ENCODE assay signal across 9 mouse cellular contexts in the genomic region with DNA sequence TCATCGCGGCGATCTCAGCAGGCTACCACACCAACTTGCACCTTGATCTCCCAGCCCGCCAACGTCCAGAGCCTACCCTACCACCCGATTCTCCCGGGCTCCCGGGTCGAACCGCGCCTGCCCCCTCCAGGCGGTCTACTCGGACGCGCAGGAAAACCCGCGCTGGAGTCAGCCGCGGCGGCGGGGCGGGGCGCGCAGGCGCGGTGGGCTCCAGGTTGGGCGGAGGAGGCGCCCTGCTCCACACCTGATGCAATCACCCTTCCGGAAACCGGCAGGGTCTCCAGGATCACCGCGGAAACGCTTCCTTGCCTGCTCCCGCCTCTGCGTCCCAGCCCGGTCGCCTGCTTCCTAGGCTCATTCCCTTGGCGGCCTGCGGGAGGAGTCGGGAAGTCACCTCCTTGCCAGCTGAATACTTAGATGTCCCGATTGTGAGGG. TPM values are rescaled to one million over a fixed set of nuclear protein-coding genes. Genes with fewer than 3 reads are reported as not detected.
DNase-seq lines count a peak whose midpoint lies in the region; ATAC-seq and TF ChIP-seq lines count a peak whose summit lies in the region.
"Had no signal": no experiment of that assay in that cellular context is flagged by ENCODE, and none has a peak within 500 bp of the region (broad histone marks: within the 10 kb centered on the region; RNA-seq: fewer than 3 reads in every experiment).

No protein-coding gene starts in this region.

- no peaks in the 10 kb centered on the region for H3K9me3 ChIP-seq in forebrain, embryonic 13.5 days (replicated peaks)
- H3K9me3 ChIP-seq in heart, embryonic 16.5 days (replicated peaks; ENCODE audit: control insufficient read depth, low read length), result no peaks in the 10 kb centered on the region
- no peaks in the 10 kb centered on the region for H3K9me3 ChIP-seq in liver, embryonic 14.5 days (ENCODE audit: control insufficient read depth, low read length)
- H3K9me3 ChIP-seq in neural tube, embryonic 14.5 days (ENCODE audit: control insufficient read depth, low read length), result no peaks in the 10 kb centered on the region

- peak overlapping the region; percentile 79 for H3K4me2 ChIP-seq in forebrain, embryonic 13.5 days
- H3K4me2 ChIP-seq in heart, embryonic 16.5 days (ENCODE audit: low read depth, low read length), result peak overlapping the region; percentile 86
- peak overlapping the region; percentile 46 for H3K4me2 ChIP-seq in liver, embryonic 14.5 days (ENCODE audit: low read depth)
- peak overlapping the region; percentile 68 for H3K4me2 ChIP-seq in neural tube, embryonic 14.5 days (ENCODE audit: low read depth, low read length)

- peaks cover 3% of the 10 kb centered on the region; the same call in 1 of the 2 replicates for H3K4me1 ChIP-seq in brown adipose tissue, adult 24 weeks (ENCODE audit: control insufficient read depth, insufficient read depth, insufficient read length, low read length)
- peaks cover 27% of the 10 kb centered on the region for H3K4me1 ChIP-seq in forebrain, embryonic 13.5 days
- peaks cover 7% of the 10 kb centered on the region for H3K4me1 ChIP-seq in heart, embryonic 16.5 days (ENCODE audit: control insufficient read depth, insufficient read depth, low read length)
- H3K4me1 ChIP-seq in liver, embryonic 14.5 days (replicated peaks; ENCODE audit: control insufficient read depth in 2 of 2, insufficient read depth in 2 of 2, low read length in 1 of 2), result peaks cover 0 to 4% of the 10 kb centered on the region in 2 experiments; a peak in 2 of 4 replicates
- peaks cover 26% of the 10 kb centered on the region for H3K4me1 ChIP-seq in neural tube, embryonic 14.5 days (ENCODE audit: control insufficient read depth, insufficient read depth, low read length)
- H3K4me1 ChIP-seq in thymus, adult 2 months (replicated peaks; ENCODE audit: control insufficient read depth, insufficient read depth, low read length), result peaks cover 12% of the 10 kb centered on the region

- peak; percentile 64 for DNase-seq in CD4-positive helper T cell, adult 2 months (ENCODE audit: low read depth, low spot score)
- DNase-seq in kidney, postnatal 36 days, result peak; percentile 93 to 96
- no peak for DNase-seq in liver, embryonic 14.5 days (ENCODE audit: low read depth in 3 of 3, low spot score in 3 of 3)
- peak; percentile 79 for DNase-seq in thymus, adult 2 months

- H3K27me3 ChIP-seq in forebrain, embryonic 13.5 days, result no peaks in the 10 kb centered on the region
- no peaks in the 10 kb centered on the region for H3K27me3 ChIP-seq in heart, embryonic 16.5 days (ENCODE audit: control insufficient read depth, insufficient read depth, low read length)
- H3K27me3 ChIP-seq in liver, embryonic 14.5 days (ENCODE audit: control insufficient read depth, insufficient read depth, low read length), result peaks cover 44% of the 10 kb centered on the region
- H3K27me3 ChIP-seq in neural tube, embryonic 14.5 days (ENCODE audit: control insufficient read depth, insufficient read depth, low read length), result no peaks in the 10 kb centered on the region
- H3K27me3 ChIP-seq in thymus, adult 2 months (ENCODE audit: control insufficient read depth, insufficient read depth, low read length), result no peaks in the 10 kb centered on the region; the same call in 1 of the 2 replicates
- H3K27me3 ChIP-seq: Patski had no signal

- peak; percentile 38; the same call in 1 of the 2 replicates for TF ChIP-seq CTCF in liver, embryonic 14.5 days (IDR thresholded peaks at IDR 0.05; ENCODE audit: low read depth)
- peak; percentile 71; the same call in 1 of the 2 replicates for TF ChIP-seq CTCF in thymus, adult 2 months (IDR thresholded peaks at IDR 0.05; ENCODE audit: borderline replicate concordance, control insufficient read depth, extremely low read depth, insufficient read depth, low read length, poor library complexity)

- no peak for TF ChIP-seq EP300 in liver, embryonic 14.5 days (IDR thresholded peaks at IDR 0.05; ENCODE audit: low read depth)

- H3K27ac ChIP-seq in brown adipose tissue, adult 24 weeks (replicated peaks; ENCODE audit: low read depth, low read length), result peak overlapping the region; percentile 92
- H3K27ac ChIP-seq in forebrain, embryonic 13.5 days, result peak overlapping the region; percentile 45
- peak overlapping the region; percentile 19 for H3K27ac ChIP-seq in heart, embryonic 16.5 days (ENCODE audit: low read length)
- H3K27ac ChIP-seq in liver, embryonic 14.5 days, result no peak overlapping the region
- peak overlapping the region; percentile 73 for H3K27ac ChIP-seq in neural tube, embryonic 14.5 days (ENCODE audit: low read depth, low read length)
- H3K27ac ChIP-seq in thymus, adult 2 months (ENCODE audit: control insufficient read depth, insufficient read depth, low read length), result no peak overlapping the region

- H3K36me3 ChIP-seq in forebrain, embryonic 13.5 days (ENCODE audit: poor library complexity, severe bottlenecking), result no peaks in the 10 kb centered on the region
- H3K36me3 ChIP-seq in heart, embryonic 16.5 days (ENCODE audit: control insufficient read depth, insufficient read depth), result no peaks in the 10 kb centered on the region
- H3K36me3 ChIP-seq in liver, embryonic 14.5 days (replicated peaks; ENCODE audit: control insufficient read depth, insufficient read depth, low read depth), result no peaks in the 10 kb centered on the region
- H3K36me3 ChIP-seq in neural tube, embryonic 14.5 days (ENCODE audit: control insufficient read depth, insufficient read depth, low read length), result no peaks in the 10 kb centered on the region
- H3K36me3 ChIP-seq in thymus, adult 2 months (ENCODE audit: control insufficient read depth, insufficient read depth, low read length), result no peaks in the 10 kb centered on the region

- peak; percentile 54 for ATAC-seq in forebrain, embryonic 13.5 days
- ATAC-seq in heart, embryonic 16.5 days (replicated peaks; ENCODE audit: extremely low read depth, insufficient read depth, low FRiP score), result peak; percentile 58
- peak; percentile 47 for ATAC-seq in liver, embryonic 14.5 days (ENCODE audit: insufficient read depth)
- ATAC-seq in neural tube, embryonic 14.5 days (ENCODE audit: low read depth), result peak; percentile 65
- ATAC-seq: Patski had no signal

- H3K4me3 ChIP-seq in brown adipose tissue, adult 24 weeks (ENCODE audit: insufficient read depth, low read depth, low read length), result peak overlapping the region; percentile 51
- H3K4me3 ChIP-seq in forebrain, embryonic 13.5 days, result peak overlapping the region; percentile 58
- peak overlapping the region; percentile 65 for H3K4me3 ChIP-seq in heart, embryonic 16.5 days (ENCODE audit: low read length)
- H3K4me3 ChIP-seq in liver, embryonic 14.5 days (ENCODE audit: insufficient read depth in 1 of 2, low read depth in 2 of 2, low read length in 2 of 2), result peak overlapping the region; percentile 21 to 41
- peak overlapping the region; percentile 53 for H3K4me3 ChIP-seq in neural tube, embryonic 14.5 days (ENCODE audit: low read depth, low read length)
- H3K4me3 ChIP-seq in thymus, adult 2 months (ENCODE audit: control insufficient read depth, insufficient read depth, low read length), result peak overlapping the region; percentile 43

- H3K9ac ChIP-seq in forebrain, embryonic 13.5 days, result peak overlapping the region; percentile 72
- H3K9ac ChIP-seq in heart, embryonic 16.5 days (ENCODE audit: low read length), result peak overlapping the region; percentile 75
- no peak overlapping the region for H3K9ac ChIP-seq in liver, embryonic 14.5 days (replicated peaks)
- peak overlapping the region; percentile 68 for H3K9ac ChIP-seq in neural tube, embryonic 14.5 days (replicated peaks; ENCODE audit: low read depth, low read length)

- TF ChIP-seq POLR2A in thymus, adult 2 months (IDR thresholded peaks at IDR 0.05; ENCODE audit: control insufficient read depth, extremely low read depth, insufficient read depth, low read length, poor library complexity), result 0 out of 2 replicates have a peak, but pooled peaks have one; percentile 29

- WGBS in forebrain, embryonic 13.5 days, result under 1% methylated on average over 41 of the region's 41 CpGs
- WGBS in heart, embryonic 16.5 days, result under 1% methylated on average over 41 of the region's 41 CpGs
- under 1% methylated on average over 41 of the region's 41 CpGs for WGBS in liver, embryonic 14.5 days (ENCODE audit: insufficient replicate concordance)
- 0% methylated on average over 41 of the region's 41 CpGs for WGBS in neural tube, embryonic 14.5 days
- WGBS in thymus, adult 2 months, result 1% methylated on average over 41 of the region's 41 CpGs

RNA-seq across cellular contexts. Expression of gene Apbb2, which starts 1.6 kb away (rescaled TPM):
- 3.5 and 5.7 TPM in 2 replicates for polyA plus RNA-seq in brown adipose tissue, adult 24 weeks (2012; ENCODE audit: insufficient read depth, insufficient read length, missing spikeins)
- 63.0 and 64.3 TPM in 2 replicates for polyA plus RNA-seq in forebrain, embryonic 13.5 days (2015; fragmentation: Nextera tagmentation; extraction: Ambion mirVana)
- 33.7 and 34.0 TPM in 2 replicates for polyA plus RNA-seq in heart, embryonic 16.5 days (2015; fragmentation: Nextera tagmentation; extraction: Ambion mirVana)
- polyA plus RNA-seq in liver, embryonic 14.5 days (2012; rRNA removed), result 0.62 and 0.92 TPM in 2 replicates
- polyA plus RNA-seq in liver, embryonic 14.5 days (2014; fragmentation: Nextera tagmentation; extraction: Ambion mirVana), result 2.8 and 3.0 TPM in 2 replicates
- 129 and 132 TPM in 2 replicates for polyA plus RNA-seq in neural tube, embryonic 14.5 days (2014; fragmentation: Nextera tagmentation; extraction: Ambion mirVana)
- polyA plus RNA-seq in thymus, adult 2 months (2012; rRNA removed), result 2.6 and 3.6 TPM in 2 replicates

RNA-seq across cellular contexts. Expression of gene Uchl1, which starts 55.7 kb away (rescaled TPM):
- polyA plus RNA-seq in brown adipose tissue, adult 24 weeks (2012; ENCODE audit: insufficient read depth, insufficient read length, missing spikeins), result 3.3 TPM in 1 of 2 replicates, not detected in the other
- polyA plus RNA-seq in forebrain, embryonic 13.5 days (2015; fragmentation: Nextera tagmentation; extraction: Ambion mirVana), result 833 and 867 TPM in 2 replicates
- polyA plus RNA-seq in heart, embryonic 16.5 days (2015; fragmentation: Nextera tagmentation; extraction: Ambion mirVana), result 76.8 and 84.3 TPM in 2 replicates
- polyA plus RNA-seq in liver, embryonic 14.5 days (2012; rRNA removed), result 1.1 and 2.7 TPM in 2 replicates
- polyA plus RNA-seq in liver, embryonic 14.5 days (2014; fragmentation: Nextera tagmentation; extraction: Ambion mirVana), result 1.1 and 1.5 TPM in 2 replicates
- 1,348 and 1,396 TPM in 2 replicates for polyA plus RNA-seq in neural tube, embryonic 14.5 days (2014; fragmentation: Nextera tagmentation; extraction: Ambion mirVana)
- 4.8 and 5.1 TPM in 2 replicates for polyA plus RNA-seq in thymus, adult 2 months (2012; rRNA removed)

Comparison
In these comparisons a context has a peak if more than half of its experiments do, and no peak if none do; other contexts are left out.
1. DNase-seq: peak in CD4-positive helper T cell, adult 2 months (single experiment), kidney, postnatal 36 days (2 of 2) and thymus, adult 2 months (single experiment); none in liver, embryonic 14.5 days (0 of 3).
2. H3K27ac ChIP-seq: peak in brown adipose tissue, adult 24 weeks (single experiment), forebrain, embryonic 13.5 days (single experiment), heart, embryonic 16.5 days (single experiment) and neural tube, embryonic 14.5 days (single experiment); none in liver, embryonic 14.5 days (single experiment) and thymus, adult 2 months (single experiment).
3. RNA of gene Uchl1, which starts 55.7 kb away (polyA plus RNA-seq): 1,348 to 1,396 TPM in neural tube, embryonic 14.5 days, 833 to 867 TPM in forebrain, embryonic 13.5 days and 76.8 to 84.3 TPM in heart, embryonic 16.5 days; 4.8 to 5.1 TPM in thymus, adult 2 months, 3.3 TPM in brown adipose tissue, adult 24 weeks and 1.1 to 2.7 TPM in liver, embryonic 14.5 days; every median in the first group is over 10 times any median in the second.
4. Peak in every context shown above with its lines, with median percentiles within 50 percentile points of each other: H3K4me3 ChIP-seq, ATAC-seq and H3K4me2 ChIP-seq.